ENCODE assay signal across 23 mouse cellular contexts in genomic region chr8:114536201-114536600, GRCm38 (mm10).
DNase-seq lines count a peak whose midpoint lies in the region; ATAC-seq lines count a peak whose summit lies in the region.
"Had no signal": no experiment of that assay in that cellular context is flagged by ENCODE, and none has a peak within 500 bp of the region (broad histone marks: within the 10 kb centered on the region; RNA-seq: fewer than 3 reads in every experiment).

No protein-coding gene starts in this region.

- no peak overlapping the region for H3K9ac ChIP-seq in hindbrain, embryonic 11.5 days (ENCODE audit: low read depth, low read length)
- H3K9ac ChIP-seq: heart, embryonic 12.5 days; hindbrain, embryonic 12.5 days; limb, embryonic 13.5 days; liver, embryonic 12.5 days had no signal

- H3K4me3 ChIP-seq in hindbrain, embryonic 11.5 days (ENCODE audit: low read depth, low read length) = no peak overlapping the region
- H3K4me3 ChIP-seq: heart, embryonic 12.5 days; hindbrain, embryonic 12.5 days; limb, embryonic 13.5 days; liver, embryonic 12.5 days; myocyte had no signal

- no peaks in the 10 kb centered on the region for H3K9me3 ChIP-seq in hindbrain, embryonic 11.5 days (ENCODE audit: control insufficient read depth, low read length)
- H3K9me3 ChIP-seq: heart, embryonic 12.5 days; hindbrain, embryonic 12.5 days; limb, embryonic 13.5 days; liver, embryonic 12.5 days had no signal

- peak; percentile 24 for DNase-seq in adrenal gland, adult 2 months
- DNase-seq in adrenal gland, postnatal 4 days (ENCODE audit: low spot score in 2 of 2) = no peak
- DNase-seq in testis, postnatal 14 days (ENCODE audit: low spot score) = peak; percentile 54
- DNase-seq in testis, postnatal 10 days (ENCODE audit: low spot score) = no peak
- peak; percentile 24 for DNase-seq in kidney, postnatal 10 days
- DNase-seq in neural tube, embryonic 10.5 days (ENCODE audit: extremely low spot score, low spot score) = no peak
- no peak for DNase-seq in urinary bladder, postnatal 10 days (ENCODE audit: low spot score)
- no peak for DNase-seq in hindbrain, embryonic 11.5 days (ENCODE audit: low spot score)
- DNase-seq: cerebellum, adult 9-10 months; gastrocnemius, postnatal 14 days; heart, adult 11 months; heart, postnatal 10 days; lung, adult 2 months; midbrain, embryonic 14.5 days; right cerebral cortex, adult 18-20 months had no signal

- ATAC-seq in hindbrain, embryonic 11.5 days (ENCODE audit: low FRiP score) = no peak
- ATAC-seq: forebrain, embryonic 16.5 days; liver, embryonic 12.5 days had no signal

- 44% methylated on average over 6 of the region's 6 CpGs for WGBS in hindbrain, embryonic 11.5 days

- H3K36me3 ChIP-seq in hindbrain, embryonic 11.5 days (ENCODE audit: control insufficient read depth, insufficient read depth, low read length) = no peaks in the 10 kb centered on the region
- H3K36me3 ChIP-seq: heart, embryonic 12.5 days; hindbrain, embryonic 12.5 days; limb, embryonic 13.5 days; liver, embryonic 12.5 days had no signal

- H3K4me1 ChIP-seq in hindbrain, embryonic 11.5 days (replicated peaks; ENCODE audit: control insufficient read depth, insufficient read depth, low read length) = peaks cover 2% of the 10 kb centered on the region; the same call in 1 of the 2 replicates
- H3K4me1 ChIP-seq: liver, embryonic 12.5 days had no signal

- no peaks in the 10 kb centered on the region for H3K27me3 ChIP-seq in hindbrain, embryonic 11.5 days (ENCODE audit: control insufficient read depth, insufficient read depth, low read length)
- H3K27me3 ChIP-seq: liver, embryonic 12.5 days had no signal

- H3K4me2 ChIP-seq in hindbrain, embryonic 11.5 days (replicated peaks; ENCODE audit: low read depth, low read length) = no peak overlapping the region
- H3K4me2 ChIP-seq: heart, embryonic 12.5 days; hindbrain, embryonic 12.5 days; limb, embryonic 13.5 days; liver, embryonic 12.5 days had no signal

- no peak overlapping the region for H3K27ac ChIP-seq in hindbrain, embryonic 11.5 days (ENCODE audit: low read depth, low read length)
- H3K27ac ChIP-seq: hindbrain, embryonic 12.5 days; kidney, postnatal 0 days; limb, embryonic 13.5 days; liver, embryonic 12.5 days; stomach, postnatal 0 days had no signal

Comparison
In these comparisons a context has a peak if more than half of its experiments do, and no peak if none do; other contexts are left out.
1. DNase-seq: peak in adrenal gland, adult 2 months (single experiment), testis, postnatal 14 days (single experiment) and kidney, postnatal 10 days (single experiment); none in adrenal gland, postnatal 4 days (0 of 2), testis, postnatal 10 days (single experiment), neural tube, embryonic 10.5 days (single experiment), urinary bladder, postnatal 10 days (single experiment) and hindbrain, embryonic 11.5 days (single experiment).